Mouse (Mus musculus) skeletal muscle tissue, postnatal 0 days (tissue): ENCODE measurements around the gene Zfp560. TPM values are rescaled to one million over a fixed set of nuclear protein-coding genes. Genes with fewer than 3 reads are reported as not detected.

ENCODE experiments used
- polyA plus RNA-seq: library from polyadenylated mRNA; unstranded; fragments of >200 nt; fragmentation: Nextera tagmentation; extraction: Ambion mirVana; gene quantifications from 2 replicates; pipeline ENCODE4 v1.2.1, GENCODE M21; 2015

The Zfp560 gene
- polyA plus RNA-seq: 33.3 and 35.1 TPM in 2 replicates

DNA sequence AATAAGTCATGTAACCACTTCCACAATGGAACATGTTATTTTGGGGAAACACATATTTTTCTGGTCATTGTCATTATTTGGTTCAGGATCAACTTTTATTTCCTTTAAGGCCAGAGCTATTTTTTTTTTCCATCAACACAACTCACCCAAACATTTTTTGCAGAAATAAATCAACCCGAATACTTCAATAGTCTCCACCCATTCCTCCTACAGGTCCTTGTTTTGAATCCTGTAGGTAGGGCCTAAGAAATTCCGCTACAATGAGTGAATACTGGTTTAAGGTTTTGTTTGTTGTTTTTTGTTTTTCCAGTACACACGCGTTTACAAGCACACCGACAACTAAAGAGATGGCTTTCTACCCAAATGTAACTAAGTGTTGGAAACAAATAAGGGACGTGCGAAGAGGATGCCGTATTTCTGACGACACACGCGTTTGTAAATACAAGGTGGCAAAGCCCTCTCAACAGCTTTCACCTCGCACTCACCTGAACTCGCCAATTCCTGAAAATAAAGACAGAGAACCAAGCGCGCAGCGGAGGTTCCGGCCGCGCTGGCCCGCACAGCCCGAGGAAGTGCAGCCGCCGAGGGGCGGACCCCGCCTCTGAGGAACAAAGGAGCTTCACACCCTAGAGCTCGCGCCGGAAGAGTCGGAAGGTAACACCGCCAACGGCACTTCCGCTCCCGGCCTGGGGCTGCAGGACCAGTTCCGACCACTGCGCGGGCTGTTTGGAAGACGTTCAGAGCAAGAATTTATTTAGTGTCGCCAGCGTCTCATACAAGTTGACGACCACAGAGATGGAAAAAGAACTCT, at the start of gene Zfp560:
Gene Zfp560 (minus strand): TSS at position 646 of the 811 bp plus-strand sequence.

DNA sequence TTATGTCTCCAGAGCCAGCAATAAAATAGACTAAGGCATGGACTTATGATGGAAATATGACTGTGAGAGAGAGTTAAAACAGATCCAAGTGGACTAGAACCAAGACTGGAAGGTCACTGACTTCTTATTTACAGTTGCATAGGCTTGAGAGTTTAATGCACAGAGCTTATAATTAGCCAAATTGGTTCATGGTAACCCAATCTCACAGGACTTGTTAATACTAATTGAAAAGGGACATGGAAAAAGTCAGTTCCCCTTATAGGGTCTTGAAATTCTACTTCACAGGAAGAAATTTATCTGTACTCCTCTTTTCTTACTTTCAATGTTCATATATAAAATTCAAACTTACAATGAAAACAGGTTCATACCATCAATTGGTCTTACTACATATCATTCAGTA, 49.0 kb downstream of the Zfp560 start, which contains the start of gene Olfr18:
Gene Olfr18 (minus strand): TSS at position 101 of the 400 bp plus-strand sequence.

DNA sequence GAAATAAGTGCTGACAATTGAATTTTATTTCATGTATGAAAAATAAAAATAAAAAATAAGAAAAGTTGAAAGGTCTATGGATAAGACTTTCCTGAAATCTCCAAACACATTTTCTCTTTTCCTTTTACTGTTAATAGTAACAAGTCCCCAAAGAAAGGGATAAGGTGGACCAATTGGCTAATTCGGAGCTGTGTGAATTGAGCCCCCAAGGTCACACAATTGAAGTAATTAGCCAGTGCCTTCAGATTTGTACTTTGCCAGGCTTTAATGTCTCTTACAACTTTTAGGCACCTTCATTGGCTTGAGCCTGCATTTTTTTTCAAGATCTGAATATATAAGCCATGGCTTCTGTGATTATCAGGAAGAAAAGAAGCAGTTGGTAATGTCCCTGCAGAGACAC, 86.7 kb downstream of the Zfp560 start, which contains the start of gene Olfr873:
Gene Olfr873 (plus strand): TSS at position 301 of the 400 bp plus-strand sequence.

Other genes with a start within 250 kb of the Zfp560 start
- not detected in 2 replicates for gene Olfr870, start 211.1 kb downstream of the Zfp560 start, polyA plus RNA-seq
- gene Olfr871, start 173.0 kb downstream of the Zfp560 start, polyA plus RNA-seq: not detected in 2 replicates
- gene Olfr872, start 148.1 kb downstream of the Zfp560 start, polyA plus RNA-seq: not detected in 2 replicates
- not detected in 2 replicates for gene Olfr39, start 102.8 kb downstream of the Zfp560 start, polyA plus RNA-seq
- not detected in 2 replicates for gene Olfr873, start 86.6 kb downstream of the Zfp560 start, polyA plus RNA-seq
- gene Olfr18, start 49.1 kb downstream of the Zfp560 start, polyA plus RNA-seq: not detected in 2 replicates
- 5.0 and 5.9 TPM in 2 replicates for gene Zfp26, start 75.0 kb upstream of the Zfp560 start, polyA plus RNA-seq
- gene Zfp426, start 107.6 kb upstream of the Zfp560 start, polyA plus RNA-seq: 7.0 and 7.2 TPM in 2 replicates
- gene Zfp266, start 136.2 kb upstream of the Zfp560 start, polyA plus RNA-seq: 25.1 and 28.1 TPM in 2 replicates
- 5.5 and 7.1 TPM in 2 replicates for gene Zfp846, start 196.1 kb upstream of the Zfp560 start, polyA plus RNA-seq